Mouse (Mus musculus): ENCODE results near the gene Cbwd1. TPM values are rescaled to one million over a fixed set of nuclear protein-coding genes. Genes with fewer than 3 reads are reported as not detected.
A peak's percentile ranks its signal among the peaks of the same experiment; 100 is the strongest.
"Not testable (repeated sequence)": the region's sequence is repeated elsewhere in the genome, so short reads cannot be mapped to it uniquely, and the experiment has no call there.

The Cbwd1 gene
- total RNA-seq, 2 experiments from 2014 or later, result 14.8 to 15.8 TPM

- DNase-seq (ENCODE audit: low spot score in 2 of 2), result no peak
Observed at GRCm38 (mm10) chr19:24898737-24899577, 62.5 kb downstream of the Cbwd1 start.

GRCm38 (mm10) chr19:24897896-24898736, 63.3 kb downstream of the Cbwd1 start:
- no peak for DNase-seq (ENCODE audit: low spot score in 2 of 2)

GRCm38 (mm10) chr19:24897006-24897895, 64.2 kb downstream of the Cbwd1 start:
- no peak for DNase-seq (ENCODE audit: low spot score in 2 of 2)

- no peak for DNase-seq (ENCODE audit: low spot score in 2 of 2)
Observed at GRCm38 (mm10) chr19:24896536-24896935, 64.9 kb downstream of the Cbwd1 start.

GRCm38 (mm10) chr19:24886888-24887287, 74.5 kb downstream of the Cbwd1 start:
- no peak for DNase-seq (ENCODE audit: low spot score in 2 of 2)

GRCm38 (mm10) chr19:24885504-24885903, 75.9 kb downstream of the Cbwd1 start:
- peak in 1 of 2 experiments; percentile 80 for DNase-seq (ENCODE audit: low spot score in 2 of 2)

GRCm38 (mm10) chr19:24881237-24881636, 80.2 kb downstream of the Cbwd1 start:
- no peak for DNase-seq (ENCODE audit: low spot score in 2 of 2)

GRCm38 (mm10) chr19:24875129-24875870, 86.1 kb downstream of the Cbwd1 start, which contains the start of gene Gm10053:
Gene Gm10053 (plus strand): TSS chr19:24875686.
- not testable (repeated sequence) for DNase-seq (ENCODE audit: low spot score in 2 of 2)

GRCm38 (mm10) chr19:24873873-24874272, 87.5 kb downstream of the Cbwd1 start:
- peak in 1 of 2 experiments; percentile 51 for DNase-seq (ENCODE audit: low spot score in 2 of 2)

GRCm38 (mm10) chr19:24871037-24871635, 90.3 kb downstream of the Cbwd1 start:
- DNase-seq (ENCODE audit: low spot score in 2 of 2), result peak; percentile 65 to 86

Small RNAs within 50 kb of the gene (microRNA-seq; reads per million reads assigned to microRNA genes)
- 0 reads per million in 2 experiments for gene Mir3084-1

Other genes starting within 250 kb of the Cbwd1 start
- gene Pgm5, start 99.8 kb downstream of the Cbwd1 start, total RNA-seq (2021), result 1 to 10 TPM; 3.5 to 4.1 TPM
- gene Gm10053, start 85.9 kb downstream of the Cbwd1 start, total RNA-seq (2021), result 100 to 1,000 TPM; 168 to 191 TPM
- gene Foxd4, start 60.4 kb downstream of the Cbwd1 start, total RNA-seq (2021), result not detected
- 1 to 10 TPM; 4.7 to 5.1 TPM for gene Dock8, start 37.9 kb upstream of the Cbwd1 start, total RNA-seq (2021)